Mouse (Mus musculus): ENCODE measurements at regions not wholly inside any gene's neighbourhood (a gene's known extent, or its start where the extent isn't known, plus 50 kb on each side); places are given as distances from the start of the nearest gene placed in this dataset.

- no peaks in the 10 kb centered on the region for H3K36me3 ChIP-seq (ENCODE audit: inconsistent target)
- no peak overlapping the region for H3K27ac ChIP-seq
- WGBS (ENCODE audit: missing documents) = 92% methylated on average over 2 of the region's 2 CpGs
- H3K4me3 ChIP-seq (ENCODE audit: inconsistent target) = no peak overlapping the region
- H3K79me2 ChIP-seq (ENCODE audit: inconsistent target) = no peaks in the 10 kb centered on the region
These were observed 242.3 kb upstream of the Cxxc4 start for GRCm38 (mm10) chr3:133993971-133994370.

- Histone ChIP-seq H3K27ac (no peak overlapping the region), H3K36me3 (ENCODE audit: inconsistent target) (no peaks in the 10 kb centered on the region), H3K79me2 (ENCODE audit: inconsistent target) (no peaks in the 10 kb centered on the region), H3K4me3 (ENCODE audit: inconsistent target) (no peak overlapping the region)
- 87% methylated on average over 8 of the region's 8 CpGs for WGBS (ENCODE audit: missing documents)
These were observed 236.3 kb upstream of the Cxxc4 start for GRCm38 (mm10) chr3:133999965-134000364.

- no peak overlapping the region for H3K4me3 ChIP-seq (ENCODE audit: inconsistent target)
- H3K27ac ChIP-seq = no peak overlapping the region
- no peaks in the 10 kb centered on the region for H3K36me3 ChIP-seq (ENCODE audit: inconsistent target)
- no peaks in the 10 kb centered on the region for H3K79me2 ChIP-seq (ENCODE audit: inconsistent target)
- WGBS (ENCODE audit: missing documents) = 77% methylated on average over 1 of the region's 1 CpGs
These were observed 235.7 kb upstream of the Cxxc4 start for GRCm38 (mm10) chr3:134000595-134000994.

- no peak overlapping the region for H3K27ac ChIP-seq
- no peak overlapping the region for H3K4me3 ChIP-seq (ENCODE audit: inconsistent target)
- no peaks in the 10 kb centered on the region for H3K79me2 ChIP-seq (ENCODE audit: inconsistent target)
- WGBS (ENCODE audit: missing documents) = 72% methylated on average over 2 of the region's 2 CpGs
- H3K36me3 ChIP-seq (ENCODE audit: inconsistent target) = no peaks in the 10 kb centered on the region
These were observed 221.5 kb upstream of the Cxxc4 start for GRCm38 (mm10) chr3:134014805-134015204.

GRCm38 (mm10) chr3:134015412-134015811, 220.9 kb upstream of the Cxxc4 start:
- H3K79me2 ChIP-seq (ENCODE audit: inconsistent target) = no peaks in the 10 kb centered on the region
- 87% methylated on average over 3 of the region's 3 CpGs for WGBS (ENCODE audit: missing documents)
- H3K4me3 ChIP-seq (ENCODE audit: inconsistent target) = no peak overlapping the region
- no peak overlapping the region for H3K27ac ChIP-seq
- no peaks in the 10 kb centered on the region for H3K36me3 ChIP-seq (ENCODE audit: inconsistent target)

GRCm38 (mm10) chr3:134033862-134034261, 202.4 kb upstream of the Cxxc4 start:
- H3K36me3 ChIP-seq (ENCODE audit: inconsistent target) = no peaks in the 10 kb centered on the region
- H3K79me2 ChIP-seq (ENCODE audit: inconsistent target) = no peaks in the 10 kb centered on the region
- 63% methylated on average over 5 of the region's 5 CpGs for WGBS (ENCODE audit: missing documents)

GRCm38 (mm10) chr3:134036310-134036934, 199.9 kb upstream of the Cxxc4 start:
- Histone ChIP-seq H3K36me3 (ENCODE audit: inconsistent target) (no peaks in the 10 kb centered on the region), H3K27ac (no peak overlapping the region), H3K4me3 (ENCODE audit: inconsistent target) (no peak overlapping the region), H3K79me2 (ENCODE audit: inconsistent target) (no peaks in the 10 kb centered on the region)
- WGBS (ENCODE audit: missing documents) = 91% methylated on average over 6 of the region's 6 CpGs

More at GRCm38 (mm10) chr3:134033862-134034261, 202.4 kb upstream of the Cxxc4 start:
- Histone ChIP-seq H3K4me3 (ENCODE audit: inconsistent target) (no peak overlapping the region), H3K27ac (no peak overlapping the region)

- Histone ChIP-seq H3K79me2 (ENCODE audit: inconsistent target) (no peaks in the 10 kb centered on the region), H3K27ac (no peak overlapping the region), H3K36me3 (ENCODE audit: inconsistent target) (no peaks in the 10 kb centered on the region), H3K4me3 (ENCODE audit: inconsistent target) (no peak overlapping the region)
These were observed 185.6 kb upstream of the Cxxc4 start for GRCm38 (mm10) chr3:134050649-134051048.

- H3K27ac ChIP-seq = no peak overlapping the region
- no peaks in the 10 kb centered on the region for H3K79me2 ChIP-seq (ENCODE audit: inconsistent target)
- no peaks in the 10 kb centered on the region for H3K36me3 ChIP-seq (ENCODE audit: inconsistent target)
- 89% methylated on average over 1 of the region's 1 CpGs for WGBS (ENCODE audit: missing documents)
- H3K4me3 ChIP-seq (ENCODE audit: inconsistent target) = no peak overlapping the region
These were observed 153.8 kb upstream of the Cxxc4 start for GRCm38 (mm10) chr3:134082461-134082860.

GRCm38 (mm10) chr3:134099471-134100125, 136.7 kb upstream of the Cxxc4 start:
- WGBS (ENCODE audit: missing documents) = 79% methylated on average over 3 of the region's 3 CpGs

GRCm38 (mm10) chr3:134102151-134102738, 134.0 kb upstream of the Cxxc4 start:
- H3K36me3 ChIP-seq (ENCODE audit: inconsistent target) = no peaks in the 10 kb centered on the region
- no peak overlapping the region for H3K27ac ChIP-seq
- no peaks in the 10 kb centered on the region for H3K79me2 ChIP-seq (ENCODE audit: inconsistent target)
- no peak overlapping the region for H3K4me3 ChIP-seq (ENCODE audit: inconsistent target)
- WGBS (ENCODE audit: missing documents) = 86% methylated on average over 3 of the region's 3 CpGs

More at GRCm38 (mm10) chr3:134099471-134100125, 136.7 kb upstream of the Cxxc4 start:
- no peak overlapping the region for H3K27ac ChIP-seq
- H3K36me3 ChIP-seq (ENCODE audit: inconsistent target) = no peaks in the 10 kb centered on the region
- no peak overlapping the region for H3K4me3 ChIP-seq (ENCODE audit: inconsistent target)
- H3K79me2 ChIP-seq (ENCODE audit: inconsistent target) = no peaks in the 10 kb centered on the region

GRCm38 (mm10) chr3:134104625-134105024, 131.7 kb upstream of the Cxxc4 start:
- no peak overlapping the region for H3K4me3 ChIP-seq (ENCODE audit: inconsistent target)
- no peak overlapping the region for H3K27ac ChIP-seq
- H3K79me2 ChIP-seq (ENCODE audit: inconsistent target) = no peaks in the 10 kb centered on the region
- WGBS (ENCODE audit: missing documents) = 67% methylated on average over 1 of the region's 1 CpGs
- no peaks in the 10 kb centered on the region for H3K36me3 ChIP-seq (ENCODE audit: inconsistent target)

GRCm38 (mm10) chr3:134105112-134105511, 131.2 kb upstream of the Cxxc4 start:
- Histone ChIP-seq H3K79me2 (ENCODE audit: inconsistent target) (no peaks in the 10 kb centered on the region), H3K4me3 (ENCODE audit: inconsistent target) (no peak overlapping the region), H3K36me3 (ENCODE audit: inconsistent target) (no peaks in the 10 kb centered on the region), H3K27ac (no peak overlapping the region)
- WGBS (ENCODE audit: missing documents) = 89% methylated on average over 2 of the region's 2 CpGs

GRCm38 (mm10) chr3:134105567-134105966, 130.7 kb upstream of the Cxxc4 start:
- Histone ChIP-seq H3K79me2 (ENCODE audit: inconsistent target) (no peaks in the 10 kb centered on the region), H3K27ac (no peak overlapping the region), H3K36me3 (ENCODE audit: inconsistent target) (no peaks in the 10 kb centered on the region), H3K4me3 (ENCODE audit: inconsistent target) (no peak overlapping the region)
- 100% methylated on average over 3 of the region's 3 CpGs for WGBS (ENCODE audit: missing documents)

- 91% methylated on average over 1 of the region's 1 CpGs for WGBS (ENCODE audit: missing documents)
- H3K36me3 ChIP-seq (ENCODE audit: inconsistent target) = no peaks in the 10 kb centered on the region
- no peak overlapping the region for H3K4me3 ChIP-seq (ENCODE audit: inconsistent target)
- no peak overlapping the region for H3K27ac ChIP-seq
- H3K79me2 ChIP-seq (ENCODE audit: inconsistent target) = no peaks in the 10 kb centered on the region
These were observed 121.8 kb upstream of the Cxxc4 start for GRCm38 (mm10) chr3:134114501-134114900.

All from macrophage (primary cell).